Mouse (Mus musculus) heart, postnatal 36 days (tissue): ENCODE measurements at regions not wholly inside any gene's neighbourhood (a gene's known extent, or its start where the extent isn't known, plus 50 kb on each side); places are given as distances from the start of the nearest gene placed in this dataset.

Source experiments
- DNase-seq, 2 experiments: peaks; one replicate each; pipeline ENCODE4 v3.0.0; 2021 to 2022
- intact Hi-C: fragments of 180-260 bp; cut with DNase I; formaldehyde crosslinking; loops from one replicate; pipeline ENCODE4 v1.15.1; 2025

DNA sequence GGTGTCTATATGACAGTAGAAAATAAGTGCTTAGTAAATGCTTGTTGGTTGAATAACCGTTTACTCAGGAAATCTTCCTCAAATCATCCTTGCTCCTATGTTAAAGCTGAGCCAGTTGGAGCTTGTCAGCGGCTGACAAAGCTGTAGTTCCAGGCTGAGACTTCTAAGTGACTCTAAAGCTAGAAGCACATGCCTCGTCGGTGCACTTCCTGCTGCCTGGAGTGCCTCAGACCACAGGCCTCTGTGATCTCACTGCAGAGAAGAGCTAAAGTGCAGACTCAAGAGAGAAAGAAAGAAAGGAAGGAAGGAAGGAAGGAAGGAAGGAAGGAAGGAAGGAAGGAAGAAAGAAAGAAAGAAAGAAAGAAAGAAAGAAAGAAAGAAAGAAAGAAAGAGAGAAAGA lies 146.1 kb downstream of the Fam76b start:
- intact Hi-C loops, result loop anchor here (5.0 kb wide), 1 partner anchor 71 kb away; no protein-coding TSS in a partner anchor
- no peak for DNase-seq

DNA sequence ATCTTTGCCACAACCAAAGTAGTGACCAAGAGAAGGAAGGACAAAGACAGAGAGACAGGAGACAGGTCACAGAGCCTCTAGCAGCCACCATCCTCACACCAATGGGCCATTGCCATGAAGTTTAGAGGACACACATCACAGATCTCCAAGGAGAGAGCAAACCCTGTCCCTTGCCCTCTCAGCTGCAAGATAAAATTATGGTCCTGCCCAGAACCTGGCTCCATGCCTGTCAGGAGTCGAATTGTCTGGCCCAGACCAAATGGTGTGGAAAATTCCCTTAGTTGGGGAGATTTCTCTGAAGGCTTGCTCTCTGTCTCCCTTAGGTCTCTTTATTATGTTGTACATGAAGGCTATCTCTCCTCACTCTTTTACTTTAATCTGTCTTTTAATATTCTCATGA lies 147.4 kb downstream of the Fam76b start:
- no peak for DNase-seq
- intact Hi-C loops, result loop anchor here (5.0 kb wide), 1 partner anchor 73 kb away; no protein-coding TSS in a partner anchor

DNA sequence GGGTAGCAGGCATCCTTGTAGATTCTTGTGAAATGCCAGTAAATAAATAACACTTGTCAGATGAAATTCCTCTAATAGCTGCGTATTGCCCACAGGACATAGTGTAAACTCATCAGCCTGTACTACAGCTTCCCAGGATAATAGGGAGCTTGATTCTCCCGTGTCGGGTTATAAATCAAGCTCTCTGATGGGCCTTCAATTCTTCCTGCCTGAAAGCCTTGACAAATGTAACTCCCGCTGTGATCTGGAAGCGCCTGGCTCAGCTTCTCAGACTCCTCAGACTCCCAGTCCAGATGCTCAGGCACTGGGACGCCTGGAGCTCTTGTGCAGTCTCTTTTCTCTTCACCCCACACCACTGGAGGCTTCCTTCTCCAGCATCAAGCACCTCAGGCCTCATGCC lies 151.3 kb downstream of the Fam76b start:
- intact Hi-C loops, result no loop called here
- no peak for DNase-seq

DNA sequence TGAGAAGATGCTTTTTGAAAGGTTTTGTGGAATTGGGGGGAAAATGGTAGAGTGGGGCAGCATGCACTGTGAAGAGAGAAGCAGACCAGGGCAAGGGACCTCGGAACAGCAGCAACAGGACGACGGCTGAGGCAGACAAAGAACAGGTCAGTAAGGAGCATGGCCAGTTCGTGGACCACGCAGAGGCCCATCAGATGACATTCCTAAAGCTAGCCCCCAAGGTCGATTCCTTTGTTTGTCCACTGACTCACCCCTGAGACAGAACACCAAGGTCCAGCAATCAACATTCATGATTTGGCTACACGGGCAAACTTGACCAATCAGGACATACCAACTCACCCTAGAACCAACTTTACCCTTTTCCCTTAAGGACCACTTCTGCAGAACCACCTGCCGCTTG lies 160.0 kb downstream of the Fam76b start:
- DNase-seq, result no peak
- intact Hi-C loops, result no loop called here

DNA sequence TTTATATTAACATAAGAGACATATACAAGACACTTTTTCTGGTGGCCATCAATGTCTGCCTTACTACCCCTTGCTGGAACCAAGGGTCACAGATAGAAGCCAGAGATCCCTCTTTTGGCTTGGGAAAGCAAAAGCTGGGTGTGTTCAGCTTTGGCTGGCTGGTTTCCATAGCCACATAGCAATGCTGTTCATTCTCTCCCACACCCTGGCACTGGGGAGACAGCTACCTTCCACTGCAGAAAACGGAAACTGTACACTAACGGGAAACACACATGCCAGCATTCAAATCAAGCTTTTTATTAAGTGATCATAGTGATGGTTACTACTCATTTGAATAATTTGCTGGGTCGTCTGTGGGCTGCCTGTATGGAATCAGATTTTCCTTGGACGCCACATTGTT lies 161.4 kb downstream of the Fam76b start:
- intact Hi-C loops, result no loop called here
- DNase-seq, result no peak

DNA sequence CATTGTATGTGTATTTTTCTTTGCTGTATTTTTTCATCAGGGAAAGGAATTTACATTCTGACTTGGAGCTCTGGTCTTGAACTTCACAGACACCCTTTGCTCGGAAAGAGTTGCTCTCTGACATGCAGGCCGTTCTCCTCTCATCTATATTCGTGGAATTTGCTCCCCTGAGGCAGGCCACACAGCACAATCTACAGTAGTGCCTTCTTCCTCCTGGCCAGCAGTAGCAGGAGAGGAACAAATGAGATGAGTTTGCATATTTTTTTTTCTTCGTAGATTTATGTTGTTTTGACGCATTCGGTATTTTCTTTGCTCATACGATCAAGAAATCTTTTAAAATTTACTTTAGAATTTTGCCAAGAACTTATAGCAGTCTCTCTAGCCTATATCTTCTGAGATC lies 163.4 kb downstream of the Fam76b start:
- intact Hi-C loops, result no loop called here

DNA sequence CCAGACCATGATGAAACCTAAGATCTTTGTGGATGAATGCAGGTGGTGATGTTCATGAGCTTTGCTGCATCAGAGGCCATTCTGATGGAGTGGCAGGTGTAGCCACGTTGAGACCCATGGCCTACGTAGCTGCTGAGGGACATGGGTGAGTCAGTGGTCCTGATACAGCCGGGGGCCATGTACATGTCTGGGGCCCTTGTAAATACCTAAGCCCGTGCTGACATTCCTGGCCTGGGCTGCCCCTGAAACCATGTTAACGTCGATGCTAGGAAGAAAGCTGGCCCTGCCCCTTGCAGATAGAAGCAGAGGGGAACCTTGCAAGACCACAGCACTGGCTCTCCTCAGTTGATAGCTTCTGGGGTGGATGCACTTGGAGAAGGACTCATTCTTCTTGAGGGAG lies 165.2 kb downstream of the Fam76b start:
- intact Hi-C loops, result no loop called here
- DNase-seq, result no peak

More for the DNA sequence above, 163.4 kb downstream of the Fam76b start:
- DNase-seq, result no peak

DNA sequence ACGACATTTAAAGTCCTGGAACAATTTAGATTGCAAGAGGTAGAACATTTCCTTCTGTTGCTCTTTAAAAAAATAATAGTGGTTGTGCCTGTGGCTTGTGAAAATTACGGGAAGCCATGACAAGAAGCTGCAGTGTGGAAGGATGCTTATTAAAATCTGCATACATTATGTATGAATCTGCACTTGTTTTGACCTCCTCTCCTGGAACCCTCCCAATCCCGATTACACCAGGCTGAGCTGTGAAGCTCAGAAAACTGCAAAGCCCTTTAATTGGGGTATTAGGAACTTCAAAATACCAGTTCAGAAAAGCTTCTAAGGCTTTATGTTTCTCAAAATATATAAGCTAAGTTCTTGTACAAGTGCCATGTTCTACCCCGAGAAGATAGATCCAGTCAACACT lies 171.8 kb downstream of the Fam76b start:
- DNase-seq, result no peak
- intact Hi-C loops, result no loop called here

DNA sequence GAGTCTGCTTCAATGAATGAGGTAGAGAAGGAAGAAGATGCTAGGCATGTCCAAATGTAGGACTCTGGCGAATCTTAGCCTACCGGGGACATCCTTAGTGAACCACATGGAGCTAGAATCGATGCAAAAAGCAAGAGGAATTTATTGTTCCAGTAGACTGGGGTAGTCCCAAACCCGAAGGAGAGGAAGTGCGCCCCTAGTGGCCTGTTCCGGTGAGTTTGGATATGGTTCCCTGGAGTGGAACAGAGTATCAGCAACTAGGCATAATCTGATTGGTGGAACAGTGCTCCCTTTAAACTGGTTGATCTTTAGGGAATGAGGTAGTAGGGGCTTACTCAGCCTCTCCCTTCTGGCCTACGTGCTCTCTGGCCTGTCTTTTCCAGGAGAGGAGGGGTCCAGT lies 174.0 kb downstream of the Fam76b start:
- no peak for DNase-seq
- intact Hi-C loops, result no loop called here

DNA sequence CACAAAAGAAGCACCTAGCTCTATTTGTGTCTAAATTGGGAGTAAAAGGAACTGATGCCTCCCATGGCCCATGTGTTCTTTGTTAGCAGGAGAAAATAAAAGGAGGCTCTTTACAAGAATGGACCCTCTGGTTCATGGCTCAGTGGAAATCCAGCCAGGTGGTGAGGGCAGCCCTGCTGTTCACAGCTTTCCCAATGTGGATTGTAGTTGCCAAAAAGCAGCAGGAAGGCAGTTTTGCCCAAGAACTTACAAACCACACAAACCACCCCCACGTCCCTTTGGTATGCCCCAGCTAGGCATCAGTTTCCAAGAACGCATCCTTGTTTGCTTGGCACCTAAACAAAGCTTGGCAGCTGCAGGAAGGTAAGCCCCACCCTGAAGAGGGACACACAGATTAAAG lies 174.7 kb downstream of the Fam76b start:
- DNase-seq, result no peak

DNA sequence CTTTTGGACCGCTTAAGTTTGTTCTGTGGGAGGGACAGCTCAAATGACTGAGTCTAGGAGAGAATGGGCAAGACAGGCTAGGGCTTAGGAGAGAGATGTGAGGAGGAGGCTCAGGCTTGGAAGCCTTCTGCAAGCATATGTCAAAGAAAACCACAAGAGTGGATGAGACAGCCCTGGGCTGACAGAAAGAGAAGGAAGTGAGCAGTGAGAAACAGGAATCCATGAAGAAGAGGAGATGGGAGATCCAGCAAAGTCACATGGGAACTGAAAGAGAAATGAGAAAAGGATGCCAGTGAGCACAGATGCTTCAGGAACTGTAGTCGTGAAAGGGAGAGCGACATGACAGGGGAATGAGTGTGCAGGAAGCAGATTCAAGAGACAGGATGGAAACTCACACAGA lies 175.6 kb downstream of the Fam76b start:
- intact Hi-C loops, result loop anchor here (1.0 kb wide), 1 partner anchor 40 kb away; no protein-coding TSS in a partner anchor
- DNase-seq, result no peak

More for the DNA sequence above, 174.7 kb downstream of the Fam76b start:
- intact Hi-C loops, result no loop called here

DNA sequence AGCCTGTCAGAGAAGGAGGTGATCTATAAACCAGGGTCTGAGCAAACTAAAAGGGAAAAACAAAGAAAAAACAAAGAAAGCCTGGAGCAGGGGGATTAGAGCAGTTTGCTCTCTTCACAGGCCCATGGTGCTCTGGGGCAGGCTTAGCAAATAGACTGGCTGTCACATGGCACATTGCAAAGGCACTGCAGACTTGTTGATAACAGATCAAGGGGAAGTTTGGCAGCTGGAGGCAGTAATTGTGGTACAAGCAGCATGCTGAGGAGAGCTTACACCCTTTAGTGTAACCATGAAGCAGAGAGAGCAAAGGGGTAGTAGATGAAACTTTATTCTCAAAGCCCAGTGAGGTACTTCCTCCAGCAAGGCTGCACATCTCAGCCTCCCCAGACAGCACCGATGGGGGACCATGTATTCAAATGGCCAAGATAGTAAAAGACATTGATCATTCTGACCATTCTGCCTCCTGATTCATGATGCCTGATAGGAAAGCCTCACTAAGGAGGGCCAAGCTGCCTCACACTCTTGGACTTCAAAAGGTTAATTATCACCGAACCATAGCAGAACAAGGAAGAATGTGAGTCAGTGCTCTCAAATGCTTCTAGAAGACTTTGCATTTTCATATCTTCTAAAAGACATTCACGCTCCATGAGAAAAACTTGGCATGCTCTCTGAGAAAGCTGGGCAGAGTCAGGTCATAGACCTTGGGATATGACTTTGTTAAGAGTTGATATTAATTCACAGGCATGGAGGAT lies 178.9 kb downstream of the Fam76b start:
- intact Hi-C loops, result no loop called here
- no peak for DNase-seq

DNA sequence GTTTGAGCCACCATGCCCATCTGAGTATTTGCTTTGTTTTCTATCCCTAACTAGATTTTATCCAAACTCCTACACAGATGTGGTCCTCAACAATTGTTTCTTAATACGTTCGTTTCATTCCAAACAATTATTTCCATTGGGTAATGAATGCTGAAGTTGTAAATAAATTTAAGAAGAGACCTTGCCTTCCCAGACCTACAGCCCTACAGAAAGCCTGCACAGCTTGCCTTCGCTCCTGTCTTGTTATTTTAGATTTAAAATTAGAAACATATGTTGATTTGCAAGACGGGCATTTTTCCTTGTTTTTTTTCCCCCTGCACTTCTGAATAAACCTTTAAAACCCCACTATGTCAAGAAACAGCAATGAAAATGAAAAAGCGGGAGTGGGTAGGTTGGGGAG lies 181.9 kb downstream of the Fam76b start:
- intact Hi-C loops, result no loop called here
- DNase-seq, result no peak

DNA sequence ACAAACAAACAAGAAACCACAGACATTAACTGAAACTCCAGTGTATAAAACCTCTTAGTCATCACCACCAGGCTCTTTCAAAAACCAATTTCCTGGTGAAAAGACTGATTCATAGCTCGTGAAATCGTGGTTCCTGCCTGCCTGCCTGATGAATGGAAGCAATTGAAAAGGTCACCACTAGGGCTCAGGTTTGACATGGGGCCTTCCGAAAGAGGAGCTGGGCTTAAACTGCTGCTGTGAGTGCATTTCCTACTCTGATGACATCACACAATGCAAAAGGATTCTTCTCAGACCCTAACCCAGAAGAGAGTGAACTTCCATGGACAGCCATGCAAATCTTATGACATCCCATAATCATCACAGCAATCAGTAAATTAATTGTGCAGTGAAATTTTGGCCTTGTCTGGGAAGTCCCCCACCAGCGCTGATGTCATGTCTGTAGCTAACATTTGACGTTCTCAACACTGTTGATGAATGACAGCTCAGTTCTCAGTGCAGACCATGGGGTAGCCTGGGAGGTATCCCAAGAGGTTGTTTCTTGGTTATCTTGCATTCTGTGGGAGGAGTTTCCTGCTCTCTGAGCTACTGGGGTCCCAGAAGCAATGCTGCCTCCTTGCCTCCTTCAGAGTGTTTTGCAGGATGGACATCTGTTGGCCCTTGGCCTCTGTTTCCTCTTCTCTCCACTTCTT lies 182.9 kb downstream of the Fam76b start:
- intact Hi-C loops, result no loop called here
- no peak for DNase-seq

DNA sequence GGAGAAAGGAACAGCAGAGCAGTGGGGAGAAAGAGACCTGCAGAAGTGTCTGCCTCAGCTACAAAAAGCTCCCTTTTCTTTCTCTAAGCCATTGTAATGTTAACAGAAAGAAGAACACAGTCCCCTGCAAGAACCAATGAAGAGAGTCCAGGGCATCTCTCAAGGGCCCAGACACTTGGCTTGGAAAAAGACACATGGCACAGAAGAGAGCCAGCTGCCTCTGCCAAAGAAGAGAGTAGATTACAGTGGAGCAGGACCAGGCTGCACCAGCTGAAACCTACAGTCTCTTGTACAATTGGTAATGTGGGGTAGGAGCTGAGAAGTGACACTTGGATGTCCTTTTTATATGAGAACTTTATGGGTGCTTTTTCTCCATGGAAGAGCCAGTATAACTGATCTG lies 196.7 kb downstream of the Fam76b start:
- DNase-seq, result peak in 1 of 2 experiments; percentile 13
- intact Hi-C loops, result no loop called here

DNA sequence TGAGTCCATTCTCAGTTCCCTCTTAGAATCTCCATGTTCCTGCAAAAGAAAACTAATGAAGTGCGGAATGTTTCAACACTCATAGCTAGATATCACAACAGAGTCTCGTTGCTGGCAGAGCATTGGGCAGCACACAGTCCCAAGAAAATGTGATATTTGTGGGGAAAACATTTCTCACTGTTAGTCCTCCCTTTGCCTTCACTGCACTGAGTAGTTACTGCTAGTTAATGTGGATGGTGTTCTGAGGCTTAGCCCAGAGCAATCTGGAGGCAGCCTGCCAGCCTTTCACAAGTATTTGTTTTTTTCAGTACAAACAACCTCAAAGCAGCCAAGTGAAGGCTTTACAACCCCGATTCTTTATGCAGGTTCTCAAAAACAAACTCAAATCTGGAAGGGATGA lies 197.2 kb downstream of the Fam76b start:
- intact Hi-C loops, result no loop called here
- no peak for DNase-seq

DNA sequence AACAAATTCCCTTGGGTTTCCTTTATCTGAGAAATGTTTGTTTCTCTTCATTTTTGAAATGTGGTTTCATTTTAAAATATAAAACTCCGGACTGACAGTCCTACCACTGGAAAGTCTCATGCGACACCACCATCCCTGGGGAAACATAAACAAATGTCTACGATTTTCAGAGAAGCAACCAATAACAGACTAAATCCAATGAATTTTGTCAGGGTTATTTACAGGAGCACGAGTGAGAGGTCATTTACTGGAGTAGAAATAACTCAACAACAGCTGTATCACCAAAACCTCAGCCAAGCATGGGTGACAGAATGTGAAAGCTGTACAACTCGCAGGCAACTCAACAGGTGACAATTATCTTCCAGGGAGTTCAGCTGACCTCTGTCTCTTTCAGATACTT lies 200.5 kb downstream of the Fam76b start:
- intact Hi-C loops, result no loop called here
- no peak for DNase-seq

DNA sequence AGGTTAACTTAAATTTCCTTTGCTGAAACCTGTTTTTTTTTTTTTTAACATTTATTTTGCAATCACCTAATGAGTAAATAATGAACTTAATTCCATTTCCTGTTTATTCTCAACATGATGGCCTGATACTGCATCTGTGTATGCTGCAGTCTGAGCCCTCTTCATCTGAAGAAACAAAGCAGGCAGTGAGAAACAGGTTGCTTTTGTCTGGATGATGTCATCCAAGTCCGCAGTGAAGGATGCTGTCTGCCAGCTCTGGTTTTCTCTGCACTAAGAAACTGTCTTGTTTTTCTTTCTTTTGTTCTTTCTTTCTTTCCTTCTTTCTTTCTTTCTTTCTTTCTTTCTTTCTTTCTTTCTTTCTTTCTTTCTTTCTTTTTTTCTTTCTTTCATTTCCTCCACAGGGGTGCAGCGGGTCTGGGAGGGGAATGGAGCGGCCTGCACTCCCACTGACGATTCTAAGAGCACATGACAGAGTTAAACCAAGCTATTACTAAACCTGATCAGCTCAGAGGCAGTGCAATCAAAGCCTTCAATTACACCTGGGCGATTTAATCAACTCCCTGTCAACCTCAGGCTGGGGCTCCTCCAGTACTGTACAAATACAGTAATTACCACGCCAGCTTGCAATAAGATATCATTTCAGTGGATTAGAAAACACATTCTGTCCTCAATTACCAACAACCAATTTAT lies 204.0 kb downstream of the Fam76b start:
- intact Hi-C loops, result no loop called here
- DNase-seq, result no peak

DNA sequence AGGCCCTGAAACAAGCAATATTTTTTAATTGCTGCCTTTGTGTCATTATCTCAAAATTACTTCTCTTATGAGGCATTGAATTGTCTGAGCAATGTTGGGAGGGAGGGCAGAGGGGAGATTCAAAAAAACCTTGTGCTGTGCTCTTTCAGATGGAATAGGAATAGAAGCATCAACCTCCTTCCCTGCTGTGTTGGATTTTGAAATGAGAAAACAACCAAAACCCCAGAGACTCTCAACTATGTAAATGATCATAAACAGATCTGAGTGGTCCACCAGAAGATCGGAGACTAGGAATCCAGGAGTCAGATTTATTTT lies 204.5 kb downstream of the Fam76b start:
- no peak for DNase-seq

DNA sequence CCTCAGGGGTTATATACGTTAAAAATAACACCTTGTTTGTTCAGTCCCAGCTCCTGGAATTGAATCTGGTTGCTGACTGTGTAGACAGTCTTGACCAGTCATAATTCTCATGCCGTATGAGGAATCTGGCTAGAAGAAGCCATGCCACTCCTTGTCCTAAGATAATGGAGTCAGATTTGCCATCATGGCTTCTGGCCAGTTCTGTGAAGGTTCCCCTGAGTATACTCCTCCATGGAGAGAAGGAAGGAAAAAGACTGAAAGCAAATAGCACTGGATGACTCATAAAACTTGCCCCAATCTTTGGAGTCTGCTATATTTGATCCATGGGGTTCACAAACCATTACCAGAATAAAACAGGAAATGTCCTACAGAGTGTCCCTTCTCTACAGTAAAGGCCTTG lies 208.0 kb downstream of the Fam76b start:
- intact Hi-C loops, result no loop called here
- no peak for DNase-seq

More for the DNA sequence above, 204.5 kb downstream of the Fam76b start:
- intact Hi-C loops, result no loop called here

DNA sequence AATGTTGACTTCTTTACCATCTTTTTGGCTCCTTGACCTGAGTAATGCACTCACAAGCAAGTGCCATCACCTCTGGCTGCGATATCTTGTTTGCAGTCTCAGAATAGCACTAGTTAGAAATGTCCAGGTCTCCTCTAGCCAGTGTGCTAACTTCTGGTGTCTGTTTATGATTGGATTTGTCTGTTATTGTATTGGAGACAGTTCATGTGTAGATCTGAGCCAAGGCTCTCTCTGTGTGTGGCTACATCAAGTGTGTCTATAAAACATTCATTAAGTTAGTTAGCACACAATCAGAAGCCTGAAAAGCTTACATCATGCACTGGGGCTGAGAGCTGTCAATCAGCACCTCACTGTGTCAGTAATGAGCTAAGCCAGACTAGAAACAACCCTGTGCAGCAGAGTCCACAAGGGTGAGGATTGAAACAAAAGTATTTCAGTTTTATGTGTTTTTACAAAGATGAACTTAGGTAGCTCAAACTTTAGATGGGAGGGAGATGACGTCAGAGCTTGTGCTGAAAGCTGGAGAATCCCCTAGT lies 214.5 kb downstream of the Fam76b start:
- DNase-seq, result no peak

DNA sequence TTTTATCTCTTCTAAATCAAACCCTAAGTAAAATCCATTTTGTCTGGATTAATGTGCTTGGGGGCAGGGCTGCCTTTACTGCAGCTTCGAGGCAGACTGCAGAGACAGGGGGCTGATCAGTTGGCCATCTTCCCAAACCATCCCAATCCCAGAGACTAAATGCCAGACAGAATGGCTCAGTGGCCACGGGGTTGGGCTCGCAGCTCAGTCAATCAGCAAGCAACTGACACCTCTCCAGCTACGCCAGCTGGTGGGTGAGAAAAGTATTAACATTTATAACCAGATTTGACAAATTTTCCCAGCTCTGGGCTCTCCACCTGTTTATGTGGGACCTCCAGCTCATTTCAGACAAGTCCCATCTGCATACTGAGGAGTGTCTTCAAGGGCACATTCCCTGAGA lies 220.7 kb downstream of the Fam76b start:
- DNase-seq, result no peak
- intact Hi-C loops, result no loop called here

More for the DNA sequence above, 214.5 kb downstream of the Fam76b start:
- intact Hi-C loops, result no loop called here
